Mouse (Mus musculus) left cerebral cortex, postnatal 4 days (tissue): ENCODE measurements around the gene Sycp1. TPM values are rescaled to one million over a fixed set of nuclear protein-coding genes. Genes with fewer than 3 reads are reported as not detected.

Source experiments
- total RNA-seq, 2 experiments: library from RNA; stranded (reverse); gene quantifications; 2 replicates each; pipeline ENCODE4 v1.2.3; 2021

Sycp1 gene
- total RNA-seq, 2 experiments from 2014 or later, result not detected

Other genes with a start within 250 kb of the Sycp1 start
- gene Tspan2, start 201.6 kb downstream of the Sycp1 start, total RNA-seq, result 10 to 100 TPM; 23.6 to 30.7 TPM
- gene Tshb, start 153.4 kb downstream of the Sycp1 start, total RNA-seq, result not detected
- not detected for gene Nr1h5, start 28.0 kb upstream of the Sycp1 start, total RNA-seq
- 10 to 100 TPM; 91.5 to 98.7 TPM for gene Sike1, start 59.6 kb upstream of the Sycp1 start, total RNA-seq
- gene Csde1, start 84.3 kb upstream of the Sycp1 start, total RNA-seq, result 100 to 1,000 TPM; 324 to 349 TPM
- gene Nras, start 122.2 kb upstream of the Sycp1 start, total RNA-seq, result 100 to 1,000 TPM; 191 to 214 TPM
- gene Ampd1, start 137.9 kb upstream of the Sycp1 start, total RNA-seq, result not detected
- gene Dennd2c, start 166.5 kb upstream of the Sycp1 start, total RNA-seq, result 1 to 10 TPM; 1.1 to 1.4 TPM
- 10 to 100 TPM; 86.1 to 93.7 TPM for gene Bcas2, start 235.6 kb upstream of the Sycp1 start, total RNA-seq